19 mouse cellular contexts compared by ENCODE assay signal in genomic region chr4:50239386-50239785, GRCm38 (mm10).
A peak's percentile ranks its signal among the peaks of the same experiment; 100 is the strongest.
DNase-seq lines count a peak whose midpoint lies in the region; ATAC-seq lines count a peak whose summit lies in the region.
"Had no signal": no experiment of that assay in that cellular context is flagged by ENCODE, and none has a peak within 500 bp of the region (broad histone marks: within the 10 kb centered on the region; RNA-seq: fewer than 3 reads in every experiment).

No protein-coding gene starts in this region.

- intact Hi-C loops in left cerebral cortex, postnatal 4 days (cut with DNase I) = no loop called here

- ATAC-seq in common myeloid progenitor, adult 5-6 weeks (replicated peaks; ENCODE audit: low read depth, poor library complexity, severe bottlenecking) = peak; percentile 54; the same call in 1 of the 2 replicates
- peak; percentile 91 to 98; a peak in 3 of 4 replicates for ATAC-seq in hematopoietic stem cell, adult 5-6 weeks (replicated peaks in 1 of 2; ENCODE audit: insufficient read depth in 1 of 2, low FRiP score in 2 of 2, low TSS enrichment in 1 of 2, low read depth in 1 of 2, poor library complexity in 2 of 2, severe bottlenecking in 2 of 2)
- ATAC-seq in megakaryocyte progenitor cell, adult 5-6 weeks (replicated peaks; ENCODE audit: poor library complexity) = 0 out of 2 replicates have a peak, but pooled peaks have one; percentile 39
- ATAC-seq: activated CD4-positive, CD25-positive, alpha-beta regulatory T cell, adult 4 months; CD4-positive, CD25-positive, alpha-beta regulatory T cell, adult 4 months; Patski had no signal

- no peak for DNase-seq in cerebellum, postnatal 14 days
- DNase-seq in left cerebral cortex, postnatal 4 days = no peak
- DNase-seq in thymus, adult 18-20 months = no peak
- DNase-seq: adrenal gland, adult 2 months; adrenal gland, adult 8-10 months; adrenal gland, postnatal 10 days; adrenal gland, postnatal 14 days; adrenal gland, postnatal 25 days; adrenal gland, postnatal 36 days; B cell, adult 2 months; cerebellum, adult 11 months; cerebellum, adult 11-12 months; cerebellum, adult 18-20 months had no signal

Comparison
In these comparisons a context has a peak if more than half of its experiments do, and no peak if none do; other contexts are left out.
1. ATAC-seq: peak in every context shown above with its lines; median percentile 94 in hematopoietic stem cell, adult 5-6 weeks; 54 in common myeloid progenitor, adult 5-6 weeks; 39 in megakaryocyte progenitor cell, adult 5-6 weeks.